Mouse (Mus musculus) neural tube, embryonic 14.5 days (tissue): ENCODE measurements around the gene Elmsan1. TPM values are rescaled to one million over a fixed set of nuclear protein-coding genes. Genes with fewer than 3 reads are reported as not detected.

Experiments
- ATAC-seq: fragments of 200-750 bp; cut with Nextera tagmentation; 2 replicates; pipeline ENCODE4 v1.8.0; 2017; ENCODE audit warnings: low read depth, mild to moderate bottlenecking, moderate TSS enrichment, moderate library complexity
- H3K27ac ChIP-seq: fragments of 300-500 bp; sonication (generic); 2 replicates; pipeline ENCODE4 v1.5.1; 2014; ENCODE audit warnings: low read depth, mild to moderate bottlenecking, control low read depth, low read length, moderate library complexity, mixed read lengths
- H3K27me3 ChIP-seq: fragments of 300-500 bp; sonication (generic); 2 replicates; pipeline ENCODE4 v1.6.1; 2014; ENCODE audit warnings: low read length; ENCODE audit not compliant: control insufficient read depth, insufficient read depth
- H3K36me3 ChIP-seq: fragments of 300-500 bp; sonication (generic); 2 replicates; pipeline ENCODE4 v1.6.1; 2014; ENCODE audit warnings: low read length, mixed read lengths; ENCODE audit not compliant: control insufficient read depth, insufficient read depth
- H3K4me1 ChIP-seq: fragments of 300-500 bp; sonication (generic); 2 replicates; pipeline ENCODE4 v1.6.1; 2014; ENCODE audit warnings: low read length; ENCODE audit not compliant: control insufficient read depth, insufficient read depth
- H3K4me2 ChIP-seq: fragments of 300-500 bp; sonication (generic); 2 replicates; pipeline ENCODE4 v1.6.1; 2014; ENCODE audit warnings: mild to moderate bottlenecking, low read depth, low read length, control low read depth
- H3K4me3 ChIP-seq: fragments of 300-500 bp; sonication (generic); 2 replicates; pipeline ENCODE4 v1.5.1; 2014; ENCODE audit warnings: low read depth, low read length, control low read depth, mixed read lengths
- H3K9ac ChIP-seq: fragments of 300-500 bp; sonication (generic); replicated peaks from 2 replicates; pipeline ENCODE4 v1.6.1; 2014; ENCODE audit warnings: low read depth, mild to moderate bottlenecking, control low read depth, low read length, mixed read lengths
- H3K9me3 ChIP-seq: fragments of 300-500 bp; sonication (generic); 2 replicates; pipeline ENCODE4 v1.6.1; 2016; ENCODE audit warnings: low read length; ENCODE audit not compliant: control insufficient read depth
- WGBS: fragments of 180-500 bp; shearing (Covaris S2); extraction: QIAGEN DNeasy Blood & Tissue Kit; methylation state at CpG from one replicate; pipeline ENCODE4 v1.1.7; 2014; 5-methylcytosine and 5-hydroxymethylcytosine counted together
- polyA plus RNA-seq: library from polyadenylated mRNA; unstranded; fragments of >200 nt; fragmentation: Nextera tagmentation; extraction: Ambion mirVana; gene quantifications from 2 replicates; pipeline ENCODE4 v1.2.1, GENCODE M21; 2014

Elmsan1 gene
- polyA plus RNA-seq, 1 experiment from 2014 or later: 4.5 TPM

DNA sequence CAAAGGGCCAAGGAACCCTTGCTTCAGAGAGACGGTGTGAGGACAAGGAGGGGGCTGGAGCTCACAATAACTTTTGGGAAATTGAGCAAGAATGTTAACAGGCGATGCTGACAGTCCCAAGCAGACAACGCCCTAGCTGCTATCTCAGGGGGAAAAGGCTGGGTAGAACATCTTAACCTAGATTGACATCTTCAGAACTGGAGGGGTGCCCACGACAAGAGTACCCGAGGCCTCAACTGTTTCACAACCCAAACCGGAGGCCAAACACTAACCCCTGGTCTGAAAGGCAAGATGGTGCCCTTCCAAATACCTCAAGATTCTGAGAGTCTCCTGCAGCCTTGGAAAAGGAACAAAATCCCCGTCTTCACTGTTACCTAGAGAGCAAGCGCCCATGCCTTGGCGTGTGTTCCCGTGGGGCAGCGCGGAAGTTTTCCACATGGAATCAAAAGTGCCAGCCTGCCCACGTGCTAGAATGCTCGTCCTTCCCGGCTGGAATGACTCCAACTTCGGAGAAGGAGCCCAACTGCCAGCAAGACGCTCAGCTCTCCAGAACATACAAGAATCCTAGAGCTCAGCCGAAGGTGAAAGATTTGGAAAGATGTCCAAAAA, 11.4 kb downstream of the Elmsan1 start:
- H3K4me2 ChIP-seq: no peak overlapping the region
- 88% methylated on average over 18 of the region's 18 CpGs for WGBS

DNA sequence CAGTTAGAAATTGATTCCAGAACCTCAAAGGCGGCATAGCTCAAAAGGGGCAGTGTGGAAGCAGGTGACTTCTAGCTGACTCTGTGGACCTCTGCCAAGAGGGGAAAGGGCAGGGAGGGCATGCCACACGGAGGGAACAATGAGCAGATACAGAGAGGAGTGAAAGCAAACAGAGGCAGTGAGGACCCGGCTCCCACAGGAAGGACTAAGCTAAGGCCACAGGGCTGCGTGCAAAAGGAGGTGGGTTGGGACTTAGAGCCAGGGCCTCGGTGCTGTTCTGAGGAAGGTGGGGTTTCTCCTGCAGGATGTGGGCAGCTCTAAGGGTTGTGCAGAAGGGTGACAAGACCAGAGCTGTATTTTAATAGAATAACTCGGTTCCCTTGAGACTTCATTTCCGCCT, 12.2 kb downstream of the Elmsan1 start:
- ATAC-seq: no peak
- no peaks in the 10 kb centered on the region for H3K9me3 ChIP-seq
- peaks cover 11% of the 10 kb centered on the region for H3K4me1 ChIP-seq
- H3K4me3 ChIP-seq: no peak overlapping the region
- H3K4me2 ChIP-seq: no peak overlapping the region
- no peaks in the 10 kb centered on the region for H3K36me3 ChIP-seq
- 60% methylated on average over 7 of the region's 7 CpGs for WGBS
- H3K27ac ChIP-seq: no peak overlapping the region
- H3K27me3 ChIP-seq: no peaks in the 10 kb centered on the region
- no peak overlapping the region for H3K9ac ChIP-seq

More for the DNA sequence above, 11.4 kb downstream of the Elmsan1 start:
- Histone ChIP-seq H3K4me1 (peaks cover 6% of the 10 kb centered on the region), H3K4me3 (no peak overlapping the region), H3K36me3 (no peaks in the 10 kb centered on the region), H3K27ac (no peak overlapping the region), H3K9me3 (no peaks in the 10 kb centered on the region), H3K9ac (no peak overlapping the region), H3K27me3 (no peaks in the 10 kb centered on the region)
- no peak for ATAC-seq

DNA sequence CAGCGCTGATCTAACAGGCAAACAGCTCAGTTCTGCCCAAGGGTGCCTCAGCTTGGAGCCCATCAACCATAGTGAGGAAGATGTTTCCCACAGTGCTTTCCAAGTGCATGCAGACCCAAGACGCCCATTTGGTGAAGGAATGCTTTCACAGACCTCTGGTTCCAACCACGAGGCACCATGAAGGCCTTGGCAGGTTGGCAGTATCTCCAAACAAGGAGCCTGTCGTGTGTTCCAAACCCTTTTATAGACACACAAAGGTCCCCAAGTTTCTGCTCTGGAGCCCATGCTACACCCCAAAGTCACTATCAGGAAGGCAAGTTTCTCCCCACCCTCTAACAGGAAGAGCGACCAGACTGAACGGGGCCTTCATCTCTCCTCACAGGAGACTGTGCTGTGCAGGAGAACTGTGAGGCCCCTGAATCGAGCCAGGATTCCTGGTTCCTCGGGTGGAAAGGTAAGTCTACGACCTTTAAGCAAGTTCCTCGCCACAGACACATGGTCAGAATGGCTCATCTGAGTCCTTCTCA, 13.0 kb downstream of the Elmsan1 start:
- Histone ChIP-seq H3K27me3 (no peaks in the 10 kb centered on the region), H3K4me1 (peaks cover 13% of the 10 kb centered on the region), H3K4me3 (no peak overlapping the region), H3K36me3 (no peaks in the 10 kb centered on the region), H3K4me2 (no peak overlapping the region), H3K9ac (no peak overlapping the region), H3K27ac (no peak overlapping the region), H3K9me3 (no peaks in the 10 kb centered on the region)
- WGBS: 90% methylated on average over 10 of the region's 10 CpGs
- ATAC-seq: no peak

DNA sequence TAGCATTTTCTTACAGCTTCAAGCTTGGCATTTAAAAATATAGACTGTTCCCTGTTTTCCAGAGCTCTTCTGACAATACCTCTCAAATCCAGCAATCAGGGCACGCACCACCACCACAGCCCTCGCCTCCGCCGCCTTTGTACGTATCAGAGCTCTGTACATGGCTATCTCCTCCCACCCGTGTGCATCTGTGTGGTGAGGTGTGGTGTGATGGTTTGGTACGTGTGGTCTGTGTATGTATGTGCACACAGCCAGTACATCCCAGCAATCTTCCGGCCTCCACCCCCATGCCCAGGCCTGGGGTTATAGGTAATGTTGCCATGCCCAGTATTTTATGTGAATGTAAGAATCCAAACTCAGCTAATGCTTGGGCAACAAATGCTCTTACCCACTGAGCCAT, 14.0 kb downstream of the Elmsan1 start:
- Histone ChIP-seq H3K4me1 (peaks cover 13% of the 10 kb centered on the region), H3K4me2 (no peak overlapping the region), H3K36me3 (no peaks in the 10 kb centered on the region), H3K4me3 (no peak overlapping the region), H3K27me3 (no peaks in the 10 kb centered on the region), H3K9me3 (no peaks in the 10 kb centered on the region), H3K9ac (no peak overlapping the region), H3K27ac (no peak overlapping the region)
- no peak for ATAC-seq
- 77% methylated on average over 8 of the region's 8 CpGs for WGBS

DNA sequence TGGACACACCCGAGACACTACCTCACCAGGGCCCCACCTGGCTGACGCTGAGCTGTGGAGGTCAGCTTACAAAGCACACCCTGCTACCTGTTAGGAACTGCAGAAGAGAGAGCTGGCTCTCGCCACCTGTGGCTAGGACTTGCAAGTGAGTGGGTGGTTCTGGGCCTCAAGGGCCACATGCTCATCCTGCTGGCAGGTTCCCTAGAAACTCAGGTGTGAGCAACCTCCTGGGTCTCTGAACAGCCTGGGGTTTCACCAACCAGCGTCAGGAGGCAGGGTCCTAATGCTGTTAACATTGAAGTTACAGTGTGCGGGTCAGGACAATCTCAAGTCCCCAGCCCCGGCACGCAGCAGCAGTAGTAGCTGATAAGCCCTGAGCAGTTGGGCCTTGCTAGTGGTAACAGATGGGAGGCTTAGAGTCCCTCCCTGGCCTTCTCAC, 14.9 kb downstream of the Elmsan1 start:
- Histone ChIP-seq H3K9ac (no peak overlapping the region), H3K27me3 (no peaks in the 10 kb centered on the region), H3K36me3 (no peaks in the 10 kb centered on the region), H3K4me1 (peaks cover 13% of the 10 kb centered on the region), H3K4me2 (no peak overlapping the region), H3K9me3 (no peaks in the 10 kb centered on the region), H3K4me3 (no peak overlapping the region), H3K27ac (no peak overlapping the region)
- 76% methylated on average over 7 of the region's 7 CpGs for WGBS
- ATAC-seq: no peak

DNA sequence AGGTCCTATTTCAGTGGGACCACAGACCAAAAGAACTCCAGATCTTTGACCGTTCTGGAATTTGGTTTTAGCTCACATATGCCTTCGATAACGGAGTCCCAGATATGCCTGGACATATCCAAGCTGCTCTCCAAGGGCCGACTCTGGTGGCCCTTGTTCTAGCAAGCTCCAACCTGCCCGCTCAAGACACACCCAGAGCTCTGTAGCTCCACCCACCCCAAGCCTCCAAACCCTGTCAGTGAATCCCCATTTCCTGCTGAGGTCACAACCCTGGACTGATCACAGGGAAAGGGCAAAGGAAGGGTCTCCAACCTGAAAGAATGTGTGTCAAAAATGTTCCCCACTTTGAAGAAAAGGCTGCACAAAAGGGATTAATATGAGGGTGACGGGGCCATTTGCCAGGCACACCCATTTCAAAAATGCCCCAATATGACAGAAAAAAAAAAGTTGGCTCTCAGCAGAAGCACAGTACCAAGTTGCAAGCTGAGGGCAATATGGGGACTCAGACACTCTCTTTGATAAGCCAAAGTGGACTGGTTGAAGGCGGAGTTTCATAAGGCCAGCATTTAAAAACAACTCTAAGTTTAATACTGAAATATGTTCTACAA, 15.4 kb downstream of the Elmsan1 start:
- Histone ChIP-seq H3K27ac (no peak overlapping the region), H3K36me3 (no peaks in the 10 kb centered on the region), H3K4me3 (no peak overlapping the region), H3K4me2 (no peak overlapping the region), H3K9ac (no peak overlapping the region), H3K27me3 (no peaks in the 10 kb centered on the region), H3K9me3 (no peaks in the 10 kb centered on the region), H3K4me1 (peaks cover 13% of the 10 kb centered on the region)
- 84% methylated on average over 7 of the region's 7 CpGs for WGBS
- no peak for ATAC-seq

DNA sequence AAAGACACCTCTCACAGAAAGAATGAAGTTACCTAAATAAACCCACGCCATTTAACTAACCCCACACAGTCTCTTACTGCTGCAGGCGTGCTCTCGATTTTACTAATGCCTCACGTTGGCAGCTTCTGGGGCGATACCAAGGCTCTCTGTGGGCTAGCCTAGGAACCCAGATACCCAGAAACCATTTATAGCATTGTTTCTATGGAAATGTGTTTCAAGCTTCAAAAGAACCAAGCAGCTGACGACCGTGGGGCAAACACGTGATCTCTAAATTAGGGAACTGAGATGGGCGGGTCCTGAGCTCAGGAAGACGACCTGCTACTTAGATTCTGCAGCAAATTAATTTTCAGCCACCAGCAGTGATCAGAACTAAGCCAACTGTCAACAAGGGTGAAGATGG, 16.1 kb downstream of the Elmsan1 start:
- Histone ChIP-seq H3K9me3 (no peaks in the 10 kb centered on the region), H3K9ac (no peak overlapping the region), H3K4me2 (no peak overlapping the region), H3K27me3 (no peaks in the 10 kb centered on the region), H3K4me3 (no peak overlapping the region), H3K4me1 (peaks cover 13% of the 10 kb centered on the region), H3K27ac (no peak overlapping the region), H3K36me3 (no peaks in the 10 kb centered on the region)
- ATAC-seq: no peak
- 82% methylated on average over 10 of the region's 10 CpGs for WGBS

DNA sequence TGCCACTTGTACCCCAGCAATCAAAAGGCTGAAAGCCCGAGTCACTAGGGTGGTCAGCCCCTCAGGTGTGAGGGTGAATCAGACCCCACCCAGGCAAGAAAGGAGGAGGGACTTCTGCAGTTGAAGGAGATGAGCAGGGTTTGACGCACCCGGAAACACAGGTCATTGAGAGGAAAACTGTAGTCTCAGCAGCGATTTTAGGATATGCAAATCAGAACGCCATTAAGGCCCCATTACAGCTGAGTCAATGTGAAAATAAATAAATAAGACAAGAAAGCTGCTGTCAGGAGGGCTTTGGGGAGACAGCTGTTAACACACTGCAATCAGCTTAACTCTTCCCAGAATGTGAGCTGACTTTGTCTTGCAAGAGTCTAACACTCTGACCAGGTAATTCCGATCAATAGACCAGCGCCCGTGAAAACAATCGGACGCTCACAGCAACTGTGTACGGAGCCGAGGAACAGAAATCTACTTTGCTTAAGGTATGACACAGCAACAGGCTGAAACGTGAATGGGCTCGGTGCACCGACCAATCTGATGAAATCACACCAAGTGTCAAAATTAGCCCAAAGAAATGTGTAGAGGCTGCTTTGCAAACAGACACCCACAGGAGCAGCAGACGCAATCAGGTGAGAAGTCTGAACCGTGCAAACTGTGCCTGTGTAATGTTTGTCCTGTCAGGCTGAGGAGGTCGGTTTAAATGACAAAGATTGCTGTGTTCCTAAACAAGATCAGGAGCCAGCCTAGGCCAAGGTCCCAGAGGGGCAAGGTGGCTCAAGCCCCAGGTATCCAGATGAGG, 16.8 kb downstream of the Elmsan1 start:
- no peaks in the 10 kb centered on the region for H3K36me3 ChIP-seq
- H3K9ac ChIP-seq: no peak overlapping the region
- H3K4me2 ChIP-seq: no peak overlapping the region
- ATAC-seq: no peak
- H3K4me1 ChIP-seq: peaks cover 13% of the 10 kb centered on the region
- no peaks in the 10 kb centered on the region for H3K9me3 ChIP-seq
- H3K27ac ChIP-seq: no peak overlapping the region
- no peak overlapping the region for H3K4me3 ChIP-seq
- WGBS: 74% methylated on average over 18 of the region's 18 CpGs
- H3K27me3 ChIP-seq: no peaks in the 10 kb centered on the region

DNA sequence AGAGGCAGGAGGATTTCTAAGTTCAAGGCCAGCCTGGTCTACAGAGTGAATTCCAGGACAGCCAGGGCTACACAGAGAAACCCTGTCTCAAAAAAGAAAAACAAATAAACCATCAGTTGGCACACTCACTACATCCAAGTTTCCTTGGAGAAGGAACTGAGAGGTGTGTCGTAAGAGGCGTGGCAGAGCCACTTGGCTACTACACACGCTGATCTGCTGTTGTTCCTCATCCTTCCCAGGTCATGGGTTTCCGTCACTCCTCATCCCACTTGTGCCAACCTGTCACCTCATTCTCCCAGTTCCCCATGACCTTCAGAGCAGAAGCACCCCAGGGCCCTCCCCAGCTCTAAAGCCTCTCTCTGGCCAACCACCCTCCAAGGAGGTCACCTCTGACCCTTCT, 17.5 kb downstream of the Elmsan1 start:
- ATAC-seq: no peak

More for the DNA sequence above, 17.5 kb downstream of the Elmsan1 start:
- Histone ChIP-seq H3K4me3 (no peak overlapping the region), H3K9me3 (no peaks in the 10 kb centered on the region), H3K36me3 (no peaks in the 10 kb centered on the region), H3K9ac (no peak overlapping the region), H3K4me2 (no peak overlapping the region), H3K27me3 (no peaks in the 10 kb centered on the region), H3K27ac (no peak overlapping the region), H3K4me1 (peaks cover 13% of the 10 kb centered on the region)
- 92% methylated on average over 4 of the region's 4 CpGs for WGBS
